Mouse (Mus musculus): Measurements from ENCODE around the gene Arid5b.

Arid5b gene

GRCm38 (mm10) chr10:68074291-68074690, 204.2 kb downstream of the Arid5b start:
- Histone ChIP-seq H3K9me3 (ENCODE audit: low read length) (no peaks in the 10 kb centered on the region), H3K4me1 (replicated peaks; ENCODE audit: low read depth, low read length) (peaks cover 15% of the 10 kb centered on the region), H3K4me3 (replicated peaks; ENCODE audit: low read length) (no peak overlapping the region), H3K36me3 (ENCODE audit: insufficient read depth, low read length) (no peaks in the 10 kb centered on the region), H3K27me3 (ENCODE audit: insufficient read depth, low read length) (no peaks in the 10 kb centered on the region)
- TF ChIP-seq CTCF (conservative IDR thresholded peaks at IDR 0.05; ENCODE audit: low read length) (no peak), POU5F1 (IDR thresholded peaks at IDR 0.05; ENCODE audit: borderline replicate concordance, low read length) (no peak), NANOG (IDR thresholded peaks at IDR 0.05; ENCODE audit: borderline replicate concordance, low read length) (no peak)

GRCm38 (mm10) chr10:68072626-68073025, 205.9 kb downstream of the Arid5b start:
- Histone ChIP-seq H3K4me1 (replicated peaks; ENCODE audit: low read depth, low read length) (peaks cover 25% of the 10 kb centered on the region), H3K4me3 (replicated peaks; ENCODE audit: low read length) (no peak overlapping the region), H3K9me3 (ENCODE audit: low read length) (no peaks in the 10 kb centered on the region), H3K27me3 (ENCODE audit: insufficient read depth, low read length) (no peaks in the 10 kb centered on the region), H3K36me3 (ENCODE audit: insufficient read depth, low read length) (no peaks in the 10 kb centered on the region)
- TF ChIP-seq POU5F1 (IDR thresholded peaks at IDR 0.05; ENCODE audit: borderline replicate concordance, low read length), result no peak
- no peak for TF ChIP-seq CTCF (conservative IDR thresholded peaks at IDR 0.05; ENCODE audit: low read length)
- TF ChIP-seq NANOG (IDR thresholded peaks at IDR 0.05; ENCODE audit: borderline replicate concordance, low read length), result no peak

- Histone ChIP-seq H3K4me3 (replicated peaks; ENCODE audit: low read length) (no peak overlapping the region), H3K36me3 (ENCODE audit: insufficient read depth, low read length) (no peaks in the 10 kb centered on the region), H3K9me3 (ENCODE audit: low read length) (no peaks in the 10 kb centered on the region), H3K4me1 (replicated peaks; ENCODE audit: low read depth, low read length) (peaks cover 25% of the 10 kb centered on the region), H3K27me3 (ENCODE audit: insufficient read depth, low read length) (no peaks in the 10 kb centered on the region)
- TF ChIP-seq POU5F1 (IDR thresholded peaks at IDR 0.05; ENCODE audit: borderline replicate concordance, low read length) (no peak), NANOG (IDR thresholded peaks at IDR 0.05; ENCODE audit: borderline replicate concordance, low read length) (no peak), CTCF (conservative IDR thresholded peaks at IDR 0.05; ENCODE audit: low read length) (no peak)
Observed at GRCm38 (mm10) chr10:68071041-68071440, 207.5 kb downstream of the Arid5b start.

- Histone ChIP-seq H3K36me3 (ENCODE audit: insufficient read depth, low read length) (no peaks in the 10 kb centered on the region), H3K4me3 (replicated peaks; ENCODE audit: low read length) (no peak overlapping the region), H3K9me3 (ENCODE audit: low read length) (no peaks in the 10 kb centered on the region), H3K4me1 (replicated peaks; ENCODE audit: low read depth, low read length) (peaks cover 28% of the 10 kb centered on the region), H3K27me3 (ENCODE audit: insufficient read depth, low read length) (no peaks in the 10 kb centered on the region)
- no peak for TF ChIP-seq NANOG (IDR thresholded peaks at IDR 0.05; ENCODE audit: borderline replicate concordance, low read length)
- TF ChIP-seq CTCF (conservative IDR thresholded peaks at IDR 0.05; ENCODE audit: low read length), result no peak
- TF ChIP-seq POU5F1 (IDR thresholded peaks at IDR 0.05; ENCODE audit: borderline replicate concordance, low read length), result no peak
Observed at GRCm38 (mm10) chr10:68068426-68068825, 210.1 kb downstream of the Arid5b start.

GRCm38 (mm10) chr10:68067961-68068360, 210.6 kb downstream of the Arid5b start:
- Histone ChIP-seq H3K4me1 (replicated peaks; ENCODE audit: low read depth, low read length) (peaks cover 28% of the 10 kb centered on the region), H3K4me3 (replicated peaks; ENCODE audit: low read length) (no peak overlapping the region), H3K9me3 (ENCODE audit: low read length) (no peaks in the 10 kb centered on the region), H3K36me3 (ENCODE audit: insufficient read depth, low read length) (no peaks in the 10 kb centered on the region), H3K27me3 (ENCODE audit: insufficient read depth, low read length) (no peaks in the 10 kb centered on the region)
- no peak for TF ChIP-seq NANOG (IDR thresholded peaks at IDR 0.05; ENCODE audit: borderline replicate concordance, low read length)
- TF ChIP-seq CTCF (conservative IDR thresholded peaks at IDR 0.05; ENCODE audit: low read length), result no peak
- no peak for TF ChIP-seq POU5F1 (IDR thresholded peaks at IDR 0.05; ENCODE audit: borderline replicate concordance, low read length)

- Histone ChIP-seq H3K4me3 (replicated peaks; ENCODE audit: low read length) (no peak overlapping the region), H3K27me3 (ENCODE audit: insufficient read depth, low read length) (no peaks in the 10 kb centered on the region)
- no peak for TF ChIP-seq CTCF (conservative IDR thresholded peaks at IDR 0.05; ENCODE audit: low read length)
Observed at GRCm38 (mm10) chr10:68066173-68066572, 212.4 kb downstream of the Arid5b start.

GRCm38 (mm10) chr10:68064571-68064970, 214.0 kb downstream of the Arid5b start:
- Histone ChIP-seq H3K4me3 (replicated peaks; ENCODE audit: low read length) (no peak overlapping the region), H3K36me3 (ENCODE audit: insufficient read depth, low read length) (no peaks in the 10 kb centered on the region), H3K4me1 (replicated peaks; ENCODE audit: low read depth, low read length) (peaks cover 29% of the 10 kb centered on the region), H3K27me3 (ENCODE audit: insufficient read depth, low read length) (no peaks in the 10 kb centered on the region), H3K9me3 (ENCODE audit: low read length) (no peaks in the 10 kb centered on the region)
- TF ChIP-seq CTCF (conservative IDR thresholded peaks at IDR 0.05; ENCODE audit: low read length) (no peak), NANOG (IDR thresholded peaks at IDR 0.05; ENCODE audit: borderline replicate concordance, low read length) (no peak), POU5F1 (IDR thresholded peaks at IDR 0.05; ENCODE audit: borderline replicate concordance, low read length) (no peak)

More at GRCm38 (mm10) chr10:68066173-68066572, 212.4 kb downstream of the Arid5b start:
- peaks cover 29% of the 10 kb centered on the region for H3K4me1 ChIP-seq (replicated peaks; ENCODE audit: low read depth, low read length)
- no peaks in the 10 kb centered on the region for H3K36me3 ChIP-seq (ENCODE audit: insufficient read depth, low read length)
- H3K9me3 ChIP-seq (ENCODE audit: low read length), result no peaks in the 10 kb centered on the region

- H3K27me3 ChIP-seq (ENCODE audit: insufficient read depth, low read length), result no peaks in the 10 kb centered on the region
- no peaks in the 10 kb centered on the region for H3K9me3 ChIP-seq (ENCODE audit: low read length)
- H3K4me3 ChIP-seq (replicated peaks; ENCODE audit: low read length), result no peak overlapping the region
- no peaks in the 10 kb centered on the region for H3K36me3 ChIP-seq (ENCODE audit: insufficient read depth, low read length)
- H3K4me1 ChIP-seq (replicated peaks; ENCODE audit: low read depth, low read length), result peaks cover 29% of the 10 kb centered on the region
- no peak for TF ChIP-seq CTCF (conservative IDR thresholded peaks at IDR 0.05; ENCODE audit: low read length)
- TF ChIP-seq POU5F1 (IDR thresholded peaks at IDR 0.05; ENCODE audit: borderline replicate concordance, low read length), result no peak
- TF ChIP-seq NANOG (IDR thresholded peaks at IDR 0.05; ENCODE audit: borderline replicate concordance, low read length), result no peak
Observed at GRCm38 (mm10) chr10:68063806-68064545, 214.6 kb downstream of the Arid5b start.

- no peaks in the 10 kb centered on the region for H3K36me3 ChIP-seq (ENCODE audit: insufficient read depth, low read length)
- no peak for TF ChIP-seq NANOG (IDR thresholded peaks at IDR 0.05; ENCODE audit: borderline replicate concordance, low read length)
- no peak for TF ChIP-seq POU5F1 (IDR thresholded peaks at IDR 0.05; ENCODE audit: borderline replicate concordance, low read length)
- TF ChIP-seq CTCF (conservative IDR thresholded peaks at IDR 0.05; ENCODE audit: low read length), result no peak
- H3K9me3 ChIP-seq (ENCODE audit: low read length), result no peaks in the 10 kb centered on the region
- H3K27me3 ChIP-seq (ENCODE audit: insufficient read depth, low read length), result no peaks in the 10 kb centered on the region
- peaks cover 19% of the 10 kb centered on the region for H3K4me1 ChIP-seq (replicated peaks; ENCODE audit: low read depth, low read length)
- H3K4me3 ChIP-seq (replicated peaks; ENCODE audit: low read length), result no peak overlapping the region
Observed at GRCm38 (mm10) chr10:68061249-68061615, 217.3 kb downstream of the Arid5b start.

Data from E14TG2a.4 (cell line).